Mouse (Mus musculus) lung, adult 2 months (tissue): ENCODE results near the gene Slc45a1.

Experiments
- CTCF ChIP-seq: fragments of 200-500 bp; IDR thresholded peaks from 2 replicates; pipeline ENCODE4 v1.5.1; 2011; ENCODE audit warnings: mild to moderate bottlenecking, low read length, control low read depth; ENCODE audit not compliant: insufficient read depth
- POLR2A ChIP-seq: fragments of 200-500 bp; IDR thresholded peaks from 2 replicates; pipeline ENCODE4 v1.6.1; 2011; ENCODE audit warnings: low read depth, mild to moderate bottlenecking, control low read depth, low read length, borderline replicate concordance; ENCODE audit errors: extremely low read depth

- TF ChIP-seq CTCF (no peak), POLR2A (no peak)
Observed at GRCm38 (mm10) chr4:150644299-150644698, 7.7 kb downstream of the Slc45a1 start.
